Mouse (Mus musculus) urinary bladder, postnatal 25 days (tissue): ENCODE results near the gene Ddc.
A peak's percentile ranks its signal among the peaks of the same experiment; 100 is the strongest.

ENCODE experiments used
- DNase-seq: peaks from one replicate; pipeline ENCODE4 v3.0.0; 2022; ENCODE audit warnings: low spot score

Gene Ddc

DNA sequence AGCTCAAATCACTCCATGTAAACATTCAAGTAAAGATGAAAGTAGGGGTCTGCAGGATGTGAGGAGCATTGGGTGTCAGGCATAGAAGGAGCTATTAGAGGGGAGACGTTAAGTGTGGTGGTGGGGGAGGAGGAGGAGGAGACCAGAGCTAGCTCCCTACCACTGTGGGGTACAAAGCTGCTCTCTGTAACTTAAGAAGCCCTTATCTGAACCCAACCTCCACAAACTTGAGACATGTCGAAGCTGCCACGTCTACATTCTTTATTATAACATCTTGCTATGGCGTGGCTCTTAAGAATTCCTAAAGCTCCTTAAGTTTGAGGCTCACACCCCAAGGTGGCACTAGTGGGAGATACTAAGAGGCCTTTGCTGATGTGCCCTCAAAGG is 20.1 kb downstream of the Ddc start:
- no peak for DNase-seq

DNA sequence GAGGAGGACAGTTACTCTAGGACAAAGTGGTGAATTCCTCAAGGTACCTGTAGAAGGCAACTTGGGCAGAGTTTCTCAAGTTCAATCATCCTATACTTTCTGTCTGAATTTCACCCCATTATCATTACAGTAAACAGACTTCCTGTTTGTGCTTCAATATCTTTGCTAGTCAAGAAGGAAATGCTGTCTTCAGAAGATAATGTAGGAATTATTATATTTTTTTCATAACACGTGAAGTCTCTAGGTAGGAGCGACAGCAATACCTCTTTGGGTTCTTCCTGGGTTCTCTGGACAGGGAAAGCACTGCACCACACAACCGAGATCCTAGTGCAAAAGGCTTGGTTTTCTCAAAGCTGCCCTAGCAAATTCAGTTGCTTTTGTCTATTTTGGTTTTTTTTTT is 21.6 kb downstream of the Ddc start:
- DNase-seq = no peak

GRCm38 (mm10) chr11:11875230-11875629 is 22.7 kb downstream of the Ddc start:
- no peak for DNase-seq

- peak; percentile 29 for DNase-seq
Measured at GRCm38 (mm10) chr11:11873023-11873908, 24.7 kb downstream of the Ddc start.

DNA sequence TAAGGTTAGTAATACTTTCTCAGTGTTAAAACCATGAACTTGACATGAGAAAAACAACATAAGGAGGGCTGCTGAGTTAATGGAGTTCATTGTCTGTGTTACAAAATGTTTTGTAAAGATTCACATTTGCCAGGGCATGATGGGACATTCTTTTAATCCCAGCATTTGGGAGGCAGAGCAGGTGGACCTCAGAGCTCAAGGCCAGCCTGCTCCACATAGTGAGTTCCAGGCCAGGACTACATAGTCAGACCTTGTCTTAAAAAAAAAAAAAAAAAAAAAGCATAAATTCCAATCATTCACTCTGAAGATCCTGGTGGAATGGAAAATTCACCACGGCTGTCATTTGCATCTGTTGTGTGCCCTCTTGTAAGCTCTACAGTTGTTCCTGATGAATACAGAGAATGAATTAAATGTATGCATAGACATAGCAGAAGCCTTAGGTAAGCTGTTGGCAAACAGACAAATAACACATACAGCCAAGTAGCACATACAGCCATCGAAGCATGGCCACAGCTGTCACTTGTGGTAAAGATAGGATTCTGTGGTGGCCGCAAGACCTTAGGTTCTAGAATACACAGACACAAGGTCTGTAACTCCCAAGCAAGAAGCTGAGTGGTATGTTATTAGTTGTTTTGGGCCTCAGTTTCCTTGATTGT is 25.7 kb downstream of the Ddc start:
- DNase-seq = no peak

- no peak for DNase-seq
Measured at GRCm38 (mm10) chr11:11871197-11871813, 26.6 kb downstream of the Ddc start.

DNA sequence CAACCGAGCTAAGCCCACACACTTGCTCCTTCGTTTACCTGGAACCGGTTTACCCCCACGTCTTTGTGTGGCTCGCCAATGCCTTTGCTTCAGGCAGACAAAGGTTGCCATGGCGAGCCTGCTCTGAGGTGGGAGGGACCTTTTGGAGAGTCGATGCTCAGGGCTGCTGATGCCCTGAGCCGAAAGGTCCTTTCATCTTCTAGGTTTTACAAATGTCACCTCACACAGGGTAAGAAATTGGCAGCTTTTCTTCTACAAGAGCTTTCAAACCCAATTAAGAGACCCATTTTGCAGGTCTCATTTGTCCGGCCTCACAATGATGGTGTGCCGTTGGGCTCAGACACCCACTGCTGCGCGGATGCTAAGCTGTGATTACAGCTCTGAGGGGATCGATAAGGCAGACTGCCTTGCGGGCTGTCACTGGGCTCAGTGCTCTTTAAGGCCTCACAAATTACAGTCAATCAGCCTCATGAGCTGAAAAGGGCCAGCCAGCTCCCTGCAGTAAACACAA is 29.9 kb downstream of the Ddc start:
- DNase-seq = no peak

DNA sequence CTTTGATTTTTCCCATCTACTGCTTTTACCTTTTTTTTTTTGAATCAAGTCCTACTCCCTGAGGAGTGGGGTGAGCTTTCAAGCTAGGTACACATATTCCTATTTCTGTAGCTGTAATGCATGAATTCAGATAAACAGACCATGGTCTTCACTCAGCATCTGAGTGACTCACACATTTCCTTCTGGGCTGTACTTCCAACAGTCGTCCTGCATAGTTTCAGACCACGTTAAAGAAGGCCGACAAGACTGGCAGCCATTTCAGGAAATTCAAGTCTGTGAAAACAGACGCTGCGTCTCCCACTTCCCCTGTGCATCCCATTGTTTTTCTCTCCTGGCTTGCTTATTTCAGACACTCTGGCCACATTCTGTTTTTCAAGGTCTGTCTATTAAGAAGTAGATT is 31.2 kb downstream of the Ddc start:
- DNase-seq = no peak

DNA sequence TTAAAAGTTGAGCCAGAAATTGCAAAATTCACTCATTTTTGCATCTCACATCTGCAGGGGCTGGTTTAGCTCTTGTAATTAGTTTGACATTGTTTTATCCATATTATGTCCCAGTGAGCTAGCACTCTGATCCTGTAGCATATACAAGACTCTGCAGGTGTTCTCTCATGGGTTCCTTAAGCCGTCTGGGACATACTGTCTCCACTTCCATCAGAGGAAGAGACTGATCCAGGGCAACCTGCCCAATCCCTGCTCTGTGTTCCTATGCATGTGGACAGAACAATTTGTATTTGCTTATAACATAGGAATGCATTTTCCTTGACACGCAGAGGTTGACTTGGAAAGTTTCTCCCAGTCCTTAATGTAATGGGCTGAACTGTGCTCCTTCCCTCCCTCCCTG is 32.8 kb downstream of the Ddc start:
- DNase-seq = no peak

DNA sequence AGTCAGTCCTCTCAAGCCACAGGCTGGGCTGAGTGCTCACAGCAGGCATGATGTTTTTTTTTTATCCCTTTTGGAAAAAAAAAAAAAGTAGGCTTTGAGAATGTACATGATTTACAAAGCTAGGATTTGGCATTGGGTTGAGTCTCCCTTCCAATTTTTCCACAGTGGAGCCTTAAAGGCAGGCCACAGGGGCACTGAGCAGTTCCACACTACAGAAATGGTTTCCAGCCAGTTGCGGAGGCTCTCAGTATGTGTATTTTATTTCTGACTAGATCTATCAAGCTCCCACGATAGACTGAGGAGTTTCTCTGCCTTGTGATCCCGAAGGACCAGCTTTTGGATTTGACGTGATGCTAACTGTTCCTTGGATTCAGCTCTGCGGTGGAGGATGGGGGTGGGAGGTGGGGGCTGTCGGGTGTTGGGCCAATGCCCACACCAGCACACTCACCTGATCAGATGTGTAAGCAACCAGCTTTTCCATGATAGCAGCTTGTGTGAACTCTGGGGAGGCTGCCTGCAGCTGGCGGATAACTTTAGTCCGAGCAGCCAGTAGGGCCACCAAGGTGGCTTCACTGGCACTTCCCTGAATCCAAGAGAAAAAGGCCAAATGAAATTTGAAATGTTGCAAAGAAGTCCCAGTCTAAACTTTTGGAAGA is 33.4 kb downstream of the Ddc start:
- DNase-seq = no peak

- DNase-seq = no peak
Measured at GRCm38 (mm10) chr11:11862502-11862901, 35.4 kb downstream of the Ddc start.

GRCm38 (mm10) chr11:11856959-11857358 is 41.0 kb downstream of the Ddc start:
- no peak for DNase-seq

DNA sequence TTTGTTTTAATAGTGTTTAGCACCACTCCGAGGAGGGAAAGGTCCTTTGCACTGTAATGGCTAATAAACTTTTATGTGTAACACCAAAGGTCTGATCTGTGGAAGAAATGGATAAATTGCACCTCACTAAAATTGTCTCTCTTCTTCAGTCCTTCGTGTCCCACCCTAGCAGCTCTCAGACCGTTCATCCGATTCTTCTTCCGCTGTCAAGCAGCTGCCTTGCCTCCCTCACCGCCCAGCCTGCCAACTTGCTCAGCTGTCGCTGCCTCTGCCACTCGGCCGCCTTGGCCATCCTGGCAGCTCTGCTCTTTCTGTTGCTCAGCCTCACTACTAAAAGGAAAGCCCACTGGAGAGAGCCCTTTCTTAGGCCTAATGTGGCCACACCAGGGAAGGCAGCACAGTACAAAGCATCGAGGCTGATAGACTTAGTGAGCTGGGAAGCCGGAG is 42.2 kb downstream of the Ddc start:
- no peak for DNase-seq

- DNase-seq = no peak
Measured at GRCm38 (mm10) chr11:11855061-11855672, 42.8 kb downstream of the Ddc start.

DNA sequence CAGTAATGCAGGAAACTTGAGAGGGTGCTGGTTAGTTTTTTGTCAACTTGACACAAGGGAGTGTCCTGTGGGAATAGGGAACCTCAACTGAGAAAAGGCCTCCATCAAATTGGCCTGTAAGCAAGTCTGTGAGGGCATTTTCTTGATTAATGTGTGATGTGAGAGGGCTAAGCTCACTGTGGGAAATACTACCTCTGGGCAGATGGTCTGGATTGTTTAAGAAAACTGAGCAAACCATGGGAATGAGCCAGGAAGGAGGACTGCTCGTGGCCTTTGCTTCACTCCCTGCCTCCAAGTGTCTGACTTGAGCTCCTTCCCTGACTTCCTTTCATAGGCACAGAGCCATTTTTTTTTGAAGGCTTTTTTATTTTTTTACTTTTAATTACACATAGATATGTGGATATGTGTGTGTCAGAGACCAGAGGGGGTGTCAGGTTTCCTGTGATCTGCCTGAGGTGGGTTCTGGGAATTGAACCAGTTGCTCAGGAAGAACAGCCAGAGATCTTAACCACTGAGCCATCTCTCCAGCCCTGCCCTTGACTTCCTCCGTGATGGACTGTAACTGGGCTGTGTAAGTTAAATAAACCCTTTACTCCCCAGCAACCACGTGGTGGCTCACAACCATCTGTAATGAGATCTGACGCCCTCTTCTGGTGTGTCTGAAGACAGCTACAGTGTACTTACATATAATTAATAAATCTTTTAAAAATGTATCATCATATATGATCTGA is 44.0 kb downstream of the Ddc start:
- no peak for DNase-seq

DNA sequence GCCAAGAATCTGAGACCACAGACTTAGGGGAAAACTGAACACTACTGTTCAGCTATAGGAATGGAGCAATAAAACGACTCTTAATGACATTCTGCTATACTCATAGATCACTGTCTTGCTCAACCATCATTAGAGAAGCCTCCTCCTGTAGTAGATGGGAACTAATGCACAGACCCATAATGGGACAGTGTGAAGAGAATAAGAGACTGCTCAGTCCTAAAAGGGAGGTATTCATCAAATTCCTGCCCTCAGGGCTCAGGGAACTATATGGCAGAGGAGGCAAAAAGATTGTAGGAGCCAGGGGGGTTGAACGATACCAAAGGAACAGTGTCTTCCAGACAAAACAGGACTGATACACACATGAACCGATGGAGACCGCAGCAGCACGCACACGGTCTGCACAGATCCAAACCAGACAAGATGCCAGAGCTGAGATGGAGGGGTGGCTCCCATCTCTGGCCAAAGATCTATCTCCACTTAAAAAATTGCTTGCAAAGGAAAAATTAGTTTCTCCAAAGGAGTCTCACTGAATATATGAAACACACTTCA is 45.9 kb downstream of the Ddc start:
- DNase-seq = no peak

GRCm38 (mm10) chr11:11850476-11851267 is 47.3 kb downstream of the Ddc start:
- no peak for DNase-seq

DNA sequence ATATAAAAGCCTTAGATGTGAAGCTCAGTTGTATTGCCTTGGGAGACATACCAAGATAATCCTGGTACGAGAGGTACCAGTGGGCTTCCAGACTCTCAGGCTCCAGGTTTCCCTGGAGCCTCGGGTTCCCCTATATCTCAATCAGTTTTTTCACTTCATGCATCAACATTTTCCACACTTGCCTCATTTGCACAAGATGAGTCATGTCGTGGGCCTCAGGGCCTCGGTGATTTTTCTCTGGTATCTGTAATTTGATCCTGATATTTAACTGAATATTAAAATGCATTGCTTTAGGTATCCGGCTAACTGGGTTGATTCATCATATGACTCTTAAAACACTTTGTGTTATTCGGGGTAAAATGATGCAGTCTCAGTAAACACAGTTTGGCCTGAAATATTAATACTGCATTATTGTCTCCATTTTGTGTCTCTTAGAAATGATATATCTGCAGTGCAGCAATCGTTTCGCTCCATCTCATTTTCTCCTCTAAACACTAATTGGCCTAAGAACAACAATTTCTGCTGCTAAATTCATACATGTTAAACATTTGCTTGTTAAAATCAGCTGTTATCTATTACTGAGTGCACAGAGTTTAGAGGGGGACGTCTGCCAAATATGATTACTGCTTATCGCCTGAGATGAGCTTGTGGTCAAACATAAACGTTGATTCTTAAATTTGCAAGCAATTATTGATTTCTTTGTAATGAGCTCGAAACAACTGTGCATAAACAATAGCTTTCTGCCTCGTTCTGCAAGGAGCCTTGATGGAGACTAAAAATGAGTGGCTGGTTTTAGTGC is 48.2 kb downstream of the Ddc start:
- DNase-seq = no peak

DNA sequence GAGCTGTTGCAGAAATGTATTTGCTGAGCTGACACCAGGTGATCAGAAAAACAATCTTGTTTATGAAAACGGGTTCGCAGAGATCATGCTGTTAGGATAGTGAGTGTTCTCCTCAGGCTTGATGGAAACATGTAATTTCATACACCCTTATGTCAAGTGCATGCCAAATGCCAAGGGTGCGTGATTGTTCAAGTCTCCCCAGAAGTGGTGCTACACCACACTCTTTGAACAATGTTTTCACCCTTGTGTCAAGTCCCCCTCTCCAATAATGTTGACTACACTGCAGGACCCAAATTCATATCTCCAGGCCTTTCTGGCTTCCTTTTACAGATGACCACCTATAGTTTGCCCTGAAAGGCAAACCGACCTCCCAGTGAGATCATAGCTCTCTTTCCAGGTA is 49.5 kb downstream of the Ddc start:
- DNase-seq = no peak
